Mouse (Mus musculus) neural tube, embryonic 14.5 days (tissue): Measurements from ENCODE around the gene Slc15a2. TPM values are rescaled to one million over a fixed set of nuclear protein-coding genes. Genes with fewer than 3 reads are reported as not detected.
A peak's percentile ranks its signal among the peaks of the same experiment; 100 is the strongest.

Experiments
- ATAC-seq: fragments of 200-750 bp; cut with Nextera tagmentation; 2 replicates; pipeline ENCODE4 v1.8.0; 2017; ENCODE audit warnings: low read depth, mild to moderate bottlenecking, moderate TSS enrichment, moderate library complexity
- H3K27ac ChIP-seq: fragments of 300-500 bp; sonication (generic); 2 replicates; pipeline ENCODE4 v1.5.1; 2014; ENCODE audit warnings: low read depth, mild to moderate bottlenecking, control low read depth, low read length, moderate library complexity, mixed read lengths
- H3K27me3 ChIP-seq: fragments of 300-500 bp; sonication (generic); 2 replicates; pipeline ENCODE4 v1.6.1; 2014; ENCODE audit warnings: low read length; ENCODE audit not compliant: control insufficient read depth, insufficient read depth
- H3K36me3 ChIP-seq: fragments of 300-500 bp; sonication (generic); 2 replicates; pipeline ENCODE4 v1.6.1; 2014; ENCODE audit warnings: low read length, mixed read lengths; ENCODE audit not compliant: control insufficient read depth, insufficient read depth
- H3K4me1 ChIP-seq: fragments of 300-500 bp; sonication (generic); 2 replicates; pipeline ENCODE4 v1.6.1; 2014; ENCODE audit warnings: low read length; ENCODE audit not compliant: control insufficient read depth, insufficient read depth
- H3K4me2 ChIP-seq: fragments of 300-500 bp; sonication (generic); 2 replicates; pipeline ENCODE4 v1.6.1; 2014; ENCODE audit warnings: mild to moderate bottlenecking, low read depth, low read length, control low read depth
- H3K4me3 ChIP-seq: fragments of 300-500 bp; sonication (generic); 2 replicates; pipeline ENCODE4 v1.5.1; 2014; ENCODE audit warnings: low read depth, low read length, control low read depth, mixed read lengths
- H3K9ac ChIP-seq: fragments of 300-500 bp; sonication (generic); replicated peaks from 2 replicates; pipeline ENCODE4 v1.6.1; 2014; ENCODE audit warnings: low read depth, mild to moderate bottlenecking, control low read depth, low read length, mixed read lengths
- H3K9me3 ChIP-seq: fragments of 300-500 bp; sonication (generic); 2 replicates; pipeline ENCODE4 v1.6.1; 2016; ENCODE audit warnings: low read length; ENCODE audit not compliant: control insufficient read depth
- WGBS: fragments of 180-500 bp; shearing (Covaris S2); extraction: QIAGEN DNeasy Blood & Tissue Kit; methylation state at CpG from one replicate; pipeline ENCODE4 v1.1.7; 2014; 5-methylcytosine and 5-hydroxymethylcytosine counted together
- polyA plus RNA-seq: library from polyadenylated mRNA; unstranded; fragments of >200 nt; fragmentation: Nextera tagmentation; extraction: Ambion mirVana; gene quantifications from 2 replicates; pipeline ENCODE4 v1.2.1, GENCODE M21; 2014

The Slc15a2 gene
- 14.7 and 21.3 TPM in 2 replicates for polyA plus RNA-seq

DNA sequence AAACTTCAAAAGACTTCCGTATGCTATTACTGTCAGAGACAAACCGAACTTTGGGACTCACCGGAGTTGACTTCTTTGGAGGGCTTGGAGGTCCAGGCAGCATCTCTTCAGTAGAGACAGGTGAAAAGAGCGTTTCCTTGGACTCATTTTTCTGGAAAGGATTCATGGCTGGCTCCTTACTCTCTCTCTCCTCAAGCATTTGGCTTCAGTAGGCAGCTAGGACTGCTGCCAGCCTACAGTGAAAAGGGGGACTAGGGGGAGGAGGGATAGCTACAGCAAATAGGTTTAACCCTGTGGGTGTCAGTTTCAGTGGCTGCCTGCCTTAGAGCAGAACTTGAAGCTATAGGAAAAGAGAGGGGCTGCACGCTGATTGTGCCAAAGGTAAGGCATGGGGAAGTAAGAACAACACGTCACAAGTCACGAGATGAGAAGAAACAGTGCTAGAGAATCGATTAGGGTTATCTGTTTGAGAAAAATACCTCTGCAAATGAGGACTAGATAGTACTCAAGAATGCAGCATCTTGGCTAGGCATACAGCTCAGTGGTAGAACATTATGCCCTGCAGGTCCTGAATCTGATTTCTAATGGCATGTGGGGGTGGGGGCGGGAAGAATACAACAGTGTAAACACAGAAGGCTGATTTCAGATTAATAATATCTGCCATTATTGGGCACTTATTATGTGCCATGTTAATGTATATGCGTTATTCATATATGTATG is at the start of gene Slc15a2:
TSS of gene Slc15a2 (minus strand) at position 369 of the 720 bp plus-strand sequence.
- 73% methylated on average over 10 of the region's 10 CpGs for WGBS
- H3K27ac ChIP-seq, result no peak within 1 kb of the TSS
- H3K4me3 ChIP-seq, result peak within 1 kb of the TSS; percentile 9; the same call in 1 of the 2 replicates
- no peaks in the 10 kb centered on the region for H3K9me3 ChIP-seq
- no peaks in the 10 kb centered on the region for H3K27me3 ChIP-seq
- H3K4me2 ChIP-seq, result no peak within 1 kb of the TSS; the same call in 1 of the 2 replicates
- H3K36me3 ChIP-seq, result no peaks in the 10 kb centered on the region
- peak; percentile 78; the same call in 1 of the 2 replicates for ATAC-seq
- H3K4me1 ChIP-seq, result no peaks in the 10 kb centered on the region
- no peak within 1 kb of the TSS for H3K9ac ChIP-seq

- Histone ChIP-seq H3K4me1 (peaks cover 7% of the 10 kb centered on the region), H3K4me2 (peak overlapping the region; percentile 76), H3K9ac (peak overlapping the region; percentile 89), H3K27me3 (no peaks in the 10 kb centered on the region), H3K9me3 (no peaks in the 10 kb centered on the region), H3K27ac (no peak overlapping the region), H3K36me3 (no peaks in the 10 kb centered on the region), H3K4me3 (peak overlapping the region; percentile 95)
- ATAC-seq, result peak; percentile 32
- 7% methylated on average over 11 of the region's 11 CpGs for WGBS
Measured at GRCm38 (mm10) chr16:36828820-36829219, 44.1 kb upstream of the Slc15a2 start.

DNA sequence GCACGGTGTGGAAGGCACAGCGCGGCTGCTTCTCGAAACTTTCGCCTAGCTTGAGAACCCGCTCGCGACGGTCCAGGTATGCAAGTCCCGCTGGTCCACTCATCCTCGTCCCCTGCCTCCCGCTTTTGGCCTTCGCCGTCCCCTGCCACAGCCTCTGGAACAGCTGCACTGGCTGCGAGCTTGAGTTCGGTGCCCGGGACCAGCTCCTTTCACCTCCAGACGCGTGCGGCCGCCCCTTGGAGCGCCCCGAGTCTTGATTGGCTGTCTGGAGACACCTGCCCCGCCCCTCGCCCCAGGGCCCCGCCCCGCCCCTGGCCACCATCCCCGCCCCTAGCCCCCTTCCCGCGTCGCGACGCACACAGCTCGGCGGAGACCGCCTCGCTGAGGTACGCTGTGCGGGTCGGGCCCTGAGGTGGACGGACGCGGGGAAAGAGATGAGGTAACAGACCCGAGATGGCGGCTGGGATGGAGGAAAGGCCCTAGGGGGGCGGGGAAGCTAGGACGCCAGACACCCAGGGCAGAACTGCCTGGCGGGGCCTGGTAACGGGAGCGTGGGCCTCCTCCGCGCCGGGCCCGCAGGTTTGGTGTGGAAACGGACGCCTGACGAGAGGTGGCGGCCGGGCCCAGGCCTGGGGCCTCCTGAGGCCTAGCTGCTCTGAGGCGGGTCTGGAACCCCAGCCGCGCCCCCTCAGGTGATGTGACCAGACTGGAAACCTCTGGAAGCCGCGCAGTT is 43.5 kb upstream of the Slc15a2 start, which contains the start of gene Iqcb1:
TSS of gene Iqcb1 (plus strand) at position 332 of the 733 bp plus-strand sequence.
- Histone ChIP-seq H3K9ac (peak within 1 kb of the TSS; percentile 89), H3K27me3 (no peaks in the 10 kb centered on the region), H3K4me1 (peaks cover 7% of the 10 kb centered on the region), H3K4me2 (peak within 1 kb of the TSS; percentile 76), H3K4me3 (peak within 1 kb of the TSS; percentile 95), H3K36me3 (no peaks in the 10 kb centered on the region), H3K27ac (peak within 1 kb of the TSS; percentile 78), H3K9me3 (no peaks in the 10 kb centered on the region)
- under 1% methylated on average over 64 of the region's 64 CpGs for WGBS
- ATAC-seq, result peak; percentile 99

DNA sequence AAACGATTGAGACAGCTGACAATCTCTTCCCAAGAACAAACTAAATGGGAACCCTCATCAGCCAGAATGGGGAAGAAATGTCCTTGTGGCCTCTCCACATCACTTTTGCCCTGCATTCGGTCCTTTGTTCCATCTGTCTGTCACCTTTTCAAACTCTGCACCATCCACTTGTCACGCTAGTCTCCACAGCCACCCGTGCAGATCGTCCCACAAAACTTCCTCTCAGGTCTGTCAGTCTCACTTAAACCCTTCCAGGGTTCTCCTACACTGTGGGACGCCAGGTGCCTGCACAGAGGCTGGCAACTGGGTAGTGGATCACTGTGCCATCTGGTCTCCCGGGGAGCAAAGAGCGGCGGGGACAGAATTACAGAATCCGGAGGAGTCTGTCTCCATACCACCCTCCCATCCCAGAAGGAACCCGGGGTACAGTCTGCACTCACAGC is 42.9 kb upstream of the Slc15a2 start:
- no peaks in the 10 kb centered on the region for H3K9me3 ChIP-seq
- H3K4me1 ChIP-seq, result peaks cover 7% of the 10 kb centered on the region
- H3K27me3 ChIP-seq, result no peaks in the 10 kb centered on the region
- peak overlapping the region; percentile 76 for H3K4me2 ChIP-seq
- H3K27ac ChIP-seq, result no peak overlapping the region
- H3K36me3 ChIP-seq, result no peaks in the 10 kb centered on the region
- 4% methylated on average over 11 of the region's 11 CpGs for WGBS
- H3K4me3 ChIP-seq, result peak overlapping the region; percentile 95
- ATAC-seq, result no peak
- H3K9ac ChIP-seq, result peak overlapping the region; percentile 89

DNA sequence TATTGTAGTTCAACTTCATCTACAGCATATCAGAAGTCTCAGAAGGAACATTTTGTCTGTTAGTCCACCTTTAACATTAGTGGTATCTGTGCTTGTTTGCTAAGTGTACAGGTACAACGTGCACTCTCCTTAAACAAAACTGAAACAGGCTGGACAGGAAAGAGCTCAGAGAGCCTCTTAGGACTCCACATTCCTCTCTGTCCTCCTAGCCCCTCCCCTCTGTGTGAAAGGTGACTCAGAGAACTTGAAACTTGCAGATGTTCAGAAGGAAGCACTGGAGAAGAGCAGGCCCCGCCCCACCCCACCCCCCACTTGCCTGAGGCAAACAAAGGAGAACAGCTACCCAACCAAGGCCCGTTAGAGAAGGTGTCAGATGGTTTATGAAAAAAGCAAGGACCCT is 36.7 kb upstream of the Slc15a2 start:
- Histone ChIP-seq H3K4me1 (no peaks in the 10 kb centered on the region), H3K4me2 (no peak overlapping the region), H3K36me3 (no peaks in the 10 kb centered on the region), H3K27ac (no peak overlapping the region), H3K9me3 (no peaks in the 10 kb centered on the region), H3K9ac (no peak overlapping the region), H3K27me3 (no peaks in the 10 kb centered on the region), H3K4me3 (no peak overlapping the region)
- ATAC-seq, result no peak
- WGBS, result 13% methylated on average over 3 of the region's 3 CpGs

GRCm38 (mm10) chr16:36820747-36821146 is 36.0 kb upstream of the Slc15a2 start:
- H3K4me3 ChIP-seq, result no peak overlapping the region
- H3K9me3 ChIP-seq, result no peaks in the 10 kb centered on the region
- no peak overlapping the region for H3K27ac ChIP-seq
- no peaks in the 10 kb centered on the region for H3K27me3 ChIP-seq
- H3K36me3 ChIP-seq, result no peaks in the 10 kb centered on the region
- H3K4me1 ChIP-seq, result no peaks in the 10 kb centered on the region
- no peak overlapping the region for H3K9ac ChIP-seq
- no peak for ATAC-seq
- H3K4me2 ChIP-seq, result no peak overlapping the region
- 83% methylated on average over 3 of the region's 3 CpGs for WGBS

DNA sequence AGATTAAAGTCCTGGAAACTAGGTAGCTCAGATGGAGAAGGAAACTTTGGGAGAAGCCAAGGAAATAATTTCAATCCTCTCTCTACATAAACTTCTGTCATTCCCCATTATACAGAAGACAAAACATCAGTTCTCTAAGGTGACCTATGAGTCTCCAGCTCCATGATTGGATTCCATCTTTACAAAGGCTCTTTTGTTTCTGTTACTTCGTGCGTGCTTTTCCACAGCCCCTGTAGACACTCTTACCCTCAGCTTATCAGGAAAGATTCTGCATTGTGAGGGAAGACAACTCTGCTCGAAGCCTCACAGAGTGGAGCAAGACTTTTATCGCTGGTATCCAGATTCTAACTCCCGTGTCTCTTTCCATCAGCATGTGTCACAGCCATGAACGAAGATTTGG is 35.3 kb upstream of the Slc15a2 start:
- Histone ChIP-seq H3K27me3 (no peaks in the 10 kb centered on the region), H3K27ac (no peak overlapping the region), H3K4me3 (no peak overlapping the region), H3K4me1 (no peaks in the 10 kb centered on the region), H3K4me2 (no peak overlapping the region), H3K36me3 (no peaks in the 10 kb centered on the region), H3K9me3 (no peaks in the 10 kb centered on the region), H3K9ac (no peak overlapping the region)
- ATAC-seq, result no peak
- 75% methylated on average over 6 of the region's 6 CpGs for WGBS

- Histone ChIP-seq H3K4me2 (no peak overlapping the region), H3K9me3 (no peaks in the 10 kb centered on the region), H3K27me3 (no peaks in the 10 kb centered on the region), H3K9ac (no peak overlapping the region), H3K4me3 (no peak overlapping the region), H3K27ac (no peak overlapping the region), H3K36me3 (no peaks in the 10 kb centered on the region), H3K4me1 (no peaks in the 10 kb centered on the region)
- 18% methylated on average over 7 of the region's 7 CpGs for WGBS
- ATAC-seq, result peak; percentile 96
Measured at GRCm38 (mm10) chr16:36817321-36817926, 32.7 kb upstream of the Slc15a2 start.
